Mouse (Mus musculus) kidney, postnatal 0 days (tissue): ENCODE results near the gene Clcn5. TPM values are rescaled to one million over a fixed set of nuclear protein-coding genes. Genes with fewer than 3 reads are reported as not detected.

Experiments used
- ATAC-seq: fragments of 200-750 bp; cut with Nextera tagmentation; replicated peaks from 2 replicates; pipeline ENCODE4 v1.8.0; 2017; ENCODE audit warnings: low read depth, moderate number of reproducible peaks, moderate TSS enrichment, moderate library complexity; ENCODE audit not compliant: low FRiP score
- DNase-seq: peaks from one replicate; pipeline ENCODE4 v3.0.0-alpha.2; 2016; ENCODE audit warnings: low spot score
- H3K27ac ChIP-seq: fragments of 300-500 bp; sonication (generic); 2 replicates; pipeline ENCODE4 v1.5.1; 2014; ENCODE audit warnings: mild to moderate bottlenecking
- H3K27me3 ChIP-seq: fragments of 300-500 bp; sonication (generic); 2 replicates; pipeline ENCODE4 v1.6.1; 2014; ENCODE audit warnings: low read length, mixed read lengths; ENCODE audit not compliant: insufficient read depth
- H3K36me3 ChIP-seq: fragments of 300-500 bp; sonication (generic); 2 replicates; pipeline ENCODE4 v1.6.1; 2014; ENCODE audit warnings: low read length, mixed read lengths; ENCODE audit not compliant: insufficient read depth
- H3K4me1 ChIP-seq: fragments of 300-500 bp; sonication (generic); replicated peaks from 2 replicates; pipeline ENCODE4 v1.6.1; 2014; ENCODE audit warnings: antibody characterized with exemption, low read length, mixed read lengths; ENCODE audit not compliant: insufficient read depth
- H3K4me2 ChIP-seq: fragments of 300-500 bp; sonication (generic); 2 replicates; pipeline ENCODE4 v1.6.1; 2014; ENCODE audit warnings: mild to moderate bottlenecking, low read length, moderate library complexity, mixed read lengths
- H3K4me3 ChIP-seq: fragments of 300-500 bp; sonication (generic); replicated peaks from 2 replicates; pipeline ENCODE4 v1.5.1; 2014; ENCODE audit warnings: low read depth, low read length
- H3K9ac ChIP-seq: fragments of 300-500 bp; sonication (generic); 2 replicates; pipeline ENCODE4 v1.6.1; 2014; ENCODE audit warnings: low read depth, low read length
- H3K9me3 ChIP-seq: fragments of 300-500 bp; sonication (generic); replicated peaks from 2 replicates; pipeline ENCODE4 v1.6.1; 2016; ENCODE audit warnings: low read length, inconsistent platforms, mixed read lengths
- CTCF ChIP-seq: IDR thresholded peaks from 2 replicates; pipeline ENCODE4 v1.5.1; 2016; ENCODE audit warnings: antibody characterized with exemption, low read depth, mild to moderate bottlenecking, moderate library complexity
- WGBS: fragments of 180-500 bp; shearing (Covaris S2); extraction: QIAGEN DNeasy Blood & Tissue Kit; methylation state at CpG from one replicate; pipeline ENCODE4 v1.1.7; 2014; 5-methylcytosine and 5-hydroxymethylcytosine counted together
- polyA plus RNA-seq: library from polyadenylated mRNA; unstranded; fragments of >200 nt; fragmentation: Nextera tagmentation; extraction: Ambion mirVana; gene quantifications from 2 replicates; pipeline ENCODE4 v1.2.1, GENCODE M21; 2015

The Clcn5 gene
- polyA plus RNA-seq, 1 experiment from 2014 or later: 12.5 TPM

GRCm38 (mm10) chrX:7314645-7315044, 4.5 kb downstream of the Clcn5 start:
- DNase-seq (peak; percentile 26), ATAC-seq (no peak)
- no peaks in the 10 kb centered on the region for H3K9me3 ChIP-seq
- H3K4me2 ChIP-seq: no peak overlapping the region
- no peaks in the 10 kb centered on the region for H3K27me3 ChIP-seq
- no peaks in the 10 kb centered on the region for H3K36me3 ChIP-seq
- no peak for TF ChIP-seq CTCF
- WGBS: 58% methylated on average over 4 of the region's 4 CpGs
- H3K4me1 ChIP-seq: no peaks in the 10 kb centered on the region
- H3K27ac ChIP-seq: no peak overlapping the region
- no peak overlapping the region for H3K4me3 ChIP-seq
- H3K9ac ChIP-seq: no peak overlapping the region

- no peaks in the 10 kb centered on the region for H3K9me3 ChIP-seq
- WGBS: 59% methylated on average over 2 of the region's 2 CpGs
Measured at GRCm38 (mm10) chrX:7308242-7308641, 10.9 kb downstream of the Clcn5 start.

DNA sequence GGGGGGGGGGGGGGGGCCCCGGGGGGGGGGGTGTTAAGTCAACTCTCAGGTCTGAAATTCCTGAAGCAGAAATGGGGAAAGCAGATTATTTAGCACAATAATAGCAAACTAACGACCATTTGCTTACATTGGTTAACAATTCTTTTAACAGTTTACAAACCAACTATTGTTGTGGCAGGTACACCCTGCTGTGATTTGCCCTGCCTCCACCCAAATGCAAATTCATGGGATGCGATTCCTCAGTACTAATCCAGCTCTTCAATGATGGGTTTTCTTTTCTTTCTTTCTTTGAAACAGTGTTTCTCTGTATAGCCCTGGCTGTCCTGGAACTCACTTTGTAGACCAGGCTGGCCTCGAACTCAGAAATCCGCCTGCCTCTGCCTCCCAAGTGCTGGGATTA, 12.3 kb downstream of the Clcn5 start:
- H3K4me3 ChIP-seq: no peak overlapping the region
- no peaks in the 10 kb centered on the region for H3K9me3 ChIP-seq
- WGBS: 65% methylated on average over 4 of the region's 5 CpGs
- no peaks in the 10 kb centered on the region for H3K4me1 ChIP-seq
- ATAC-seq (no peak), DNase-seq (no peak)
- no peak overlapping the region for H3K4me2 ChIP-seq
- no peaks in the 10 kb centered on the region for H3K36me3 ChIP-seq
- no peak overlapping the region for H3K27ac ChIP-seq
- no peaks in the 10 kb centered on the region for H3K27me3 ChIP-seq
- H3K9ac ChIP-seq: no peak overlapping the region
- no peak for TF ChIP-seq CTCF

More at GRCm38 (mm10) chrX:7308242-7308641, 10.9 kb downstream of the Clcn5 start:
- no peak overlapping the region for H3K27ac ChIP-seq
- no peaks in the 10 kb centered on the region for H3K27me3 ChIP-seq
- H3K9ac ChIP-seq: no peak overlapping the region
- no peak overlapping the region for H3K4me2 ChIP-seq
- no peaks in the 10 kb centered on the region for H3K4me1 ChIP-seq
- TF ChIP-seq CTCF: no peak
- ATAC-seq (no peak), DNase-seq (no peak)
- no peak overlapping the region for H3K4me3 ChIP-seq
- H3K36me3 ChIP-seq: no peaks in the 10 kb centered on the region

- WGBS: 68% methylated on average over 2 of the region's 2 CpGs
- Histone ChIP-seq H3K27ac (no peak overlapping the region), H3K27me3 (no peaks in the 10 kb centered on the region), H3K9ac (no peak overlapping the region), H3K4me1 (no peaks in the 10 kb centered on the region), H3K4me2 (no peak overlapping the region), H3K36me3 (no peaks in the 10 kb centered on the region), H3K4me3 (no peak overlapping the region), H3K9me3 (no peaks in the 10 kb centered on the region)
- no peak for TF ChIP-seq CTCF
- ATAC-seq (no peak), DNase-seq (no peak)
Measured at GRCm38 (mm10) chrX:7292981-7293380, 26.2 kb downstream of the Clcn5 start.

- Histone ChIP-seq H3K27me3 (no peaks in the 10 kb centered on the region), H3K9me3 (no peaks in the 10 kb centered on the region), H3K4me1 (no peaks in the 10 kb centered on the region), H3K4me2 (no peak overlapping the region), H3K36me3 (no peaks in the 10 kb centered on the region), H3K27ac (no peak overlapping the region), H3K4me3 (no peak overlapping the region), H3K9ac (no peak overlapping the region)
- no peak for TF ChIP-seq CTCF
- 92% methylated on average over 8 of the region's 8 CpGs for WGBS
- ATAC-seq: no peak
- no peak for DNase-seq
Measured at GRCm38 (mm10) chrX:7292151-7292768, 26.9 kb downstream of the Clcn5 start.

- H3K9ac ChIP-seq: no peak overlapping the region
- H3K4me3 ChIP-seq: no peak overlapping the region
- H3K36me3 ChIP-seq: no peaks in the 10 kb centered on the region
- H3K27me3 ChIP-seq: no peaks in the 10 kb centered on the region
- no peak for TF ChIP-seq CTCF
- H3K4me1 ChIP-seq: no peaks in the 10 kb centered on the region
- no peak overlapping the region for H3K27ac ChIP-seq
- DNase-seq: peak; percentile 17
- H3K9me3 ChIP-seq: no peaks in the 10 kb centered on the region
- 28% methylated on average over 2 of the region's 2 CpGs for WGBS
- H3K4me2 ChIP-seq: no peak overlapping the region
- no peak for ATAC-seq
Measured at GRCm38 (mm10) chrX:7288976-7289375, 30.2 kb downstream of the Clcn5 start.
